Mouse (Mus musculus) ES-Bruce4 (cell line): ENCODE measurements around the gene Sp4. TPM values are rescaled to one million over a fixed set of nuclear protein-coding genes. Genes with fewer than 3 reads are reported as not detected.

Experiments used
- H3K27ac ChIP-seq: 2 replicates; pipeline ENCODE4 v1.5.1; 2012; ENCODE audit warnings: low read length, inconsistent platforms; ENCODE audit not compliant: insufficient read depth
- H3K27me3 ChIP-seq: 2 replicates; pipeline ENCODE4 v1.6.1; 2012; ENCODE audit warnings: mild to moderate bottlenecking, low read length, inconsistent platforms; ENCODE audit not compliant: control insufficient read depth, poor library complexity, insufficient read depth, severe bottlenecking
- H3K36me3 ChIP-seq: 2 replicates; pipeline ENCODE4 v1.6.1; 2012; ENCODE audit warnings: inconsistent platforms, mild to moderate bottlenecking, low read length, moderate library complexity; ENCODE audit not compliant: control insufficient read depth, poor library complexity, insufficient read depth, severe bottlenecking
- H3K4me1 ChIP-seq: one replicate; pipeline ENCODE4 v1.8.1; 2011; ENCODE audit warnings: low read length; ENCODE audit not compliant: control insufficient read depth, insufficient read depth
- H3K4me3 ChIP-seq: 2 replicates; pipeline ENCODE4 v1.5.1; 2011; ENCODE audit warnings: low read depth, mild to moderate bottlenecking, low read length
- H3K9ac ChIP-seq: 2 replicates; pipeline ENCODE4 v1.6.1; 2012; ENCODE audit warnings: low read depth, mild to moderate bottlenecking, inconsistent platforms; ENCODE audit not compliant: poor library complexity, severe bottlenecking
- H3K9me3 ChIP-seq: replicated peaks from 2 replicates; pipeline ENCODE4 v1.6.1; 2012; ENCODE audit warnings: mild to moderate bottlenecking, low read length, inconsistent platforms; ENCODE audit not compliant: control insufficient read depth, poor library complexity, insufficient read depth, severe bottlenecking
- CTCF ChIP-seq: IDR thresholded peaks from one replicate; pipeline ENCODE4 v1.8.1; 2011; ENCODE audit warnings: low read depth, low read length
- EP300 ChIP-seq: IDR thresholded peaks from 2 replicates; pipeline ENCODE4 v1.6.1; 2011; ENCODE audit warnings: low read depth, low read length; ENCODE audit not compliant: insufficient read depth
- POLR2A ChIP-seq: IDR thresholded peaks from one replicate; pipeline ENCODE4 v1.8.1; 2011; ENCODE audit warnings: low read length; ENCODE audit not compliant: insufficient read depth
- polyA plus RNA-seq: library from polyadenylated mRNA; stranded (reverse); fragments of >200 nt; gene quantifications from 2 replicates; pipeline ENCODE4 v1.2.4, GENCODE M21; 2011; ENCODE audit warnings: low read depth; ENCODE audit not compliant: missing spikeins, insufficient read depth, insufficient read length

Sp4 gene
- polyA plus RNA-seq, 1 experiment = 14.3 TPM

DNA sequence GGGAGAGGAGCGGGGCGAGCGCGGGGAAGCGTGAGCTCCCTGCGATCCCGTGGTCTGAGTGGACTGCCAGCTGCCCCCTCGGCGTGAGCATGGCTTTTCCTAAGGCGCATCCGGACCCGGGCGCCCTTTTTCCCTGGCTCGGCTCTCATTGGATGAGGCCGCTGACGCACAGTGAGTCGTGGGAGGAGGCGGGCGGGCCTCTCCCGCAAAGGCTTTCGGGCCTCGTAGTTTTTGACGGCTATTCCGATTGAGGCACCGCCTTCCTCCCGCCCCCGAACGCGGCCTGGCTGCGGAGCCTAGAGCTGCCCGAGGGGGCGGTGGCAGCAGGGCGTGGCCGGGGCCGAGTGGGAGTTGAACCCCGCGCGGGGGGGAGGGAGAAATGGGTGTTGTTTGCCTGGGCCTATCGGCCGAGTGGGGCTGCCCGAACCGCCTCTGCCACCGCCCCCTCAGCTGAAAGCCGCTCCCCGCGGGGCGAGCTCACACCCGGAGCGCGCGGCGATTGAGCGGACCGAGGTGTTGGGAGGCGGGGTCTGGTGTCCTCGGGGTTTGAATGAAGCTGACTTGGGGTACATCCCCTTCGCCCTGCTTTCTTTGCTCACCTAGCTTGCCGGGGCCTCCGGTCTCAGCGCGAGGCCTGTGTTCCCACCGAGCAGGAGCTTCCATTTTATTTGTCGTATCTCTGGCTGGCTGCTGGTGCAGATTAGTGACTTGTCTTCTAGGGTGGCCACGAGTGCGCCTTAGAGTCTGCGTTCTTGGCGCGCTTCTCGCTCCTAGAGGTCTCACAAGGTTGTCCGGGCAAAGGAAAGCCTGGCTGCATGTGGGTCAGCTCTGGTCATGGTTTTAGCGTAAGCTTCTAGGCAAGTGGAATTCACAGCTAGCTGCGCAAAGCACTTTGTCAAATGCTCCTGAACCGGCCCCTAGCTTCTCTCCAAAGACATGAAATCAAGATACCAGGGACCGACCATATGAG is 911 bp upstream of the Sp4 start:
- Histone ChIP-seq H3K9ac (peak overlapping the region; percentile 93), H3K4me3 (peak overlapping the region; percentile 83), H3K36me3 (no peaks in the 10 kb centered on the region), H3K4me1 (peaks cover 1% of the 10 kb centered on the region), H3K27ac (peak overlapping the region; percentile 33; the same call in 1 of the 2 replicates), H3K27me3 (no peaks in the 10 kb centered on the region), H3K9me3 (no peaks in the 10 kb centered on the region)
- TF ChIP-seq POLR2A (no peak), CTCF (no peak), EP300 (0 out of 2 replicates have a peak, but pooled peaks have one; percentile 23)

- H3K9ac ChIP-seq = peak overlapping the region; percentile 93
Observed at GRCm38 (mm10) chr12:118300754-118301071, 527 bp downstream of the Sp4 start.

GRCm38 (mm10) chr12:118299956-118300355 is 1.3 kb downstream of the Sp4 start:
- no peak overlapping the region for H3K9ac ChIP-seq
- no peaks in the 10 kb centered on the region for H3K9me3 ChIP-seq
- no peak for TF ChIP-seq EP300
- TF ChIP-seq POLR2A = no peak
- H3K4me1 ChIP-seq = peaks cover 1% of the 10 kb centered on the region
- no peak overlapping the region for H3K4me3 ChIP-seq
- no peaks in the 10 kb centered on the region for H3K36me3 ChIP-seq
- no peak overlapping the region for H3K27ac ChIP-seq
- H3K27me3 ChIP-seq = no peaks in the 10 kb centered on the region

More at GRCm38 (mm10) chr12:118300754-118301071, 527 bp downstream of the Sp4 start:
- TF ChIP-seq CTCF (no peak), EP300 (no peak), POLR2A (no peak)
- H3K9me3 ChIP-seq = no peaks in the 10 kb centered on the region
- no peaks in the 10 kb centered on the region for H3K36me3 ChIP-seq
- H3K4me3 ChIP-seq = peak overlapping the region; percentile 92
- 0 out of 2 replicates have a peak overlapping the region, but pooled peaks have one; percentile 41 for H3K27ac ChIP-seq
- no peaks in the 10 kb centered on the region for H3K27me3 ChIP-seq
- peaks cover 1% of the 10 kb centered on the region for H3K4me1 ChIP-seq

GRCm38 (mm10) chr12:118299172-118299571 is 2.1 kb downstream of the Sp4 start:
- H3K4me3 ChIP-seq = no peak overlapping the region
- no peak overlapping the region for H3K9ac ChIP-seq
- no peak overlapping the region for H3K27ac ChIP-seq
- no peaks in the 10 kb centered on the region for H3K27me3 ChIP-seq
- H3K36me3 ChIP-seq = no peaks in the 10 kb centered on the region
- no peaks in the 10 kb centered on the region for H3K9me3 ChIP-seq
- no peak for TF ChIP-seq POLR2A
- no peak for TF ChIP-seq EP300
- no peak for TF ChIP-seq CTCF
- peaks cover 1% of the 10 kb centered on the region for H3K4me1 ChIP-seq

GRCm38 (mm10) chr12:118298516-118298915 is 2.7 kb downstream of the Sp4 start:
- no peaks in the 10 kb centered on the region for H3K27me3 ChIP-seq
- H3K4me1 ChIP-seq = peaks cover 1% of the 10 kb centered on the region
- no peak overlapping the region for H3K9ac ChIP-seq
- no peaks in the 10 kb centered on the region for H3K9me3 ChIP-seq
- no peak overlapping the region for H3K27ac ChIP-seq
- no peaks in the 10 kb centered on the region for H3K36me3 ChIP-seq
- H3K4me3 ChIP-seq = no peak overlapping the region
- TF ChIP-seq POLR2A (no peak), CTCF (no peak), EP300 (no peak)

DNA sequence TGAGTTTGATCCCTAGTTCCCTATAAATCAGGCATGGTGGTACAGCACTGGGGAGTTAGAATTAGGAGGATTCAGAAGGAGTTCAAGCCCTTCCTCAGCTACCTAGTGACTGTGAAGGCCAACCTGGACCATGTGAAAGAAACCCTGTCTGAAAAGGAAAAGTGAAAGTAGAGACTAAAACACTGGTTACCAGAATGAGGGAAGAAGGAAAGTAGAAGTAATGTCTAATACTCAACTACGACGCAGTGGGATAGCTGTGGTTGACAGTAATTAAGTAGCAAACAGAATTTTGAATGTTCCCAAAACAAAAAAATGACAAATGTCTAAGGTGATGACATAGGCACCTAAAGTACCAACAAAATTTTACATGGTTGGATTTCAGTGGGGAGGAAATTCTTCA is 5.0 kb downstream of the Sp4 start:
- H3K9me3 ChIP-seq = no peaks in the 10 kb centered on the region
- H3K27ac ChIP-seq = no peak overlapping the region
- H3K4me3 ChIP-seq = no peak overlapping the region
- peaks cover 1% of the 10 kb centered on the region for H3K4me1 ChIP-seq
- H3K9ac ChIP-seq = no peak overlapping the region
- no peaks in the 10 kb centered on the region for H3K27me3 ChIP-seq
- TF ChIP-seq EP300 (no peak), CTCF (no peak), POLR2A (no peak)
- no peaks in the 10 kb centered on the region for H3K36me3 ChIP-seq
